ENCODE assay signal across 12 mouse cellular contexts in genomic region chr6:71106170-71106945, GRCm38 (mm10). TPM values are rescaled to one million over a fixed set of nuclear protein-coding genes. Genes with fewer than 3 reads are reported as not detected.
DNase-seq lines count a peak whose midpoint lies in the region; ATAC-seq and TF ChIP-seq lines count a peak whose summit lies in the region.
"Had no signal": no experiment of that assay in that cellular context is flagged by ENCODE, and none has a peak within 500 bp of the region (broad histone marks: within the 10 kb centered on the region; RNA-seq: fewer than 3 reads in every experiment).

No protein-coding gene starts in this region.

- DNase-seq in kidney, postnatal 10 days: peak; percentile 56
- DNase-seq in kidney, adult 2 months: no peak
- peak; percentile 64 for DNase-seq in lung, postnatal 10 days
- DNase-seq in cerebellum, adult 9-11 months: no peak
- DNase-seq: spleen, adult 18-20 months; thymus, adult 18-20 months had no signal

- no peaks in the 10 kb centered on the region for H3K27me3 ChIP-seq in kidney, adult 2 months (replicated peaks; ENCODE audit: control insufficient read depth, insufficient read depth, low read length)
- no peaks in the 10 kb centered on the region for H3K27me3 ChIP-seq in embryonic facial prominence, embryonic 12.5 days
- no peaks in the 10 kb centered on the region for H3K27me3 ChIP-seq in heart, embryonic 15.5 days
- H3K27me3 ChIP-seq: hindbrain, embryonic 15.5 days had no signal

- no peak overlapping the region for H3K27ac ChIP-seq in kidney, adult 2 months (ENCODE audit: insufficient read depth, low read depth, low read length)
- H3K27ac ChIP-seq in embryonic facial prominence, embryonic 12.5 days: no peak overlapping the region
- H3K27ac ChIP-seq in heart, embryonic 15.5 days: peak overlapping the region; percentile 47
- H3K27ac ChIP-seq: hindbrain, embryonic 15.5 days; liver, embryonic 15.5 days had no signal

- H3K36me3 ChIP-seq in kidney, adult 2 months (ENCODE audit: control insufficient read depth, insufficient read depth, low read length): no peaks in the 10 kb centered on the region
- no peaks in the 10 kb centered on the region for H3K36me3 ChIP-seq in embryonic facial prominence, embryonic 12.5 days
- H3K36me3 ChIP-seq in heart, embryonic 15.5 days: no peaks in the 10 kb centered on the region
- H3K36me3 ChIP-seq: hindbrain, embryonic 15.5 days; liver, embryonic 15.5 days had no signal

- ATAC-seq in embryonic facial prominence, embryonic 12.5 days (ENCODE audit: insufficient number of reproducible peaks, insufficient read depth, low FRiP score, low TSS enrichment): 0 out of 2 replicates have a peak, but pooled peaks have one; percentile 15
- no peak; the same call in 1 of the 2 replicates for ATAC-seq in heart, embryonic 15.5 days (replicated peaks; ENCODE audit: insufficient number of reproducible peaks, insufficient read depth, low FRiP score, low read depth)
- no peak for ATAC-seq in cerebellum, adult (ENCODE audit: insufficient number of reproducible peaks, low FRiP score, low TSS enrichment)

- H3K9me3 ChIP-seq in embryonic facial prominence, embryonic 12.5 days: no peaks in the 10 kb centered on the region
- H3K9me3 ChIP-seq in heart, embryonic 15.5 days (replicated peaks): no peaks in the 10 kb centered on the region
- H3K9me3 ChIP-seq: hindbrain, embryonic 15.5 days; liver, embryonic 15.5 days had no signal

- WGBS in kidney, adult 2 months: 62% methylated on average over 19 of the region's 19 CpGs
- WGBS in embryonic facial prominence, embryonic 12.5 days: 75% methylated on average over 19 of the region's 19 CpGs
- 54% methylated on average over 19 of the region's 19 CpGs for WGBS in heart, embryonic 15.5 days

- no peak for TF ChIP-seq CTCF in kidney, adult 2 months (conservative IDR thresholded peaks at IDR 0.05; ENCODE audit: insufficient read depth, insufficient read length, low read depth, low read length)

- no peak overlapping the region for H3K9ac ChIP-seq in embryonic facial prominence, embryonic 12.5 days
- H3K9ac ChIP-seq in heart, embryonic 15.5 days: no peak overlapping the region
- H3K9ac ChIP-seq: hindbrain, embryonic 15.5 days; liver, embryonic 15.5 days had no signal

- H3K4me1 ChIP-seq in kidney, adult 2 months (ENCODE audit: control insufficient read depth, insufficient read depth, low read length): no peaks in the 10 kb centered on the region
- H3K4me1 ChIP-seq in embryonic facial prominence, embryonic 12.5 days: no peaks in the 10 kb centered on the region
- no peaks in the 10 kb centered on the region for H3K4me1 ChIP-seq in heart, embryonic 15.5 days (replicated peaks)
- H3K4me1 ChIP-seq: hindbrain, embryonic 15.5 days; liver, embryonic 15.5 days had no signal

- no peak for TF ChIP-seq POLR2A in kidney, adult 2 months (IDR thresholded peaks at IDR 0.05; ENCODE audit: low read depth, low read length)

- H3K4me2 ChIP-seq in embryonic facial prominence, embryonic 12.5 days (replicated peaks): no peak overlapping the region
- H3K4me2 ChIP-seq in heart, embryonic 15.5 days: peak overlapping the region; percentile 9; the same call in 1 of the 2 replicates
- H3K4me2 ChIP-seq: hindbrain, embryonic 15.5 days; liver, embryonic 15.5 days had no signal

- H3K4me3 ChIP-seq in kidney, adult 2 months (ENCODE audit: insufficient read depth, low read depth, low read length): no peak overlapping the region
- no peak overlapping the region for H3K4me3 ChIP-seq in embryonic facial prominence, embryonic 12.5 days
- 0 out of 2 replicates have a peak overlapping the region, but pooled peaks have one; percentile 5 for H3K4me3 ChIP-seq in heart, embryonic 15.5 days
- H3K4me3 ChIP-seq: erythroblast, embryonic 14.5 days; hindbrain, embryonic 15.5 days; liver, embryonic 15.5 days had no signal

RNA-seq across cellular contexts. Expression of gene Thnsl2, which starts 37.9 kb away (rescaled TPM):
- 251 and 265 TPM in 2 replicates for polyA plus RNA-seq in kidney, adult 2 months (2012; rRNA removed)
- 4.9 and 5.3 TPM in 2 replicates for polyA plus RNA-seq in embryonic facial prominence, embryonic 12.5 days (2016; fragmentation: Nextera tagmentation; extraction: Ambion mirVana)
- 4.2 and 6.9 TPM in 2 replicates for polyA plus RNA-seq in heart, embryonic 15.5 days (2015; fragmentation: Nextera tagmentation; extraction: Ambion mirVana)
- polyA plus RNA-seq: erythroblast, embryonic 14.5 days had no signal

Comparison
In these comparisons a context has a peak if more than half of its experiments do, and no peak if none do; other contexts are left out.
1. DNase-seq: peak in kidney, postnatal 10 days (single experiment) and lung, postnatal 10 days (single experiment); none in kidney, adult 2 months (single experiment) and cerebellum, adult 9-11 months (single experiment).
2. RNA of gene Thnsl2, which starts 37.9 kb away (polyA plus RNA-seq): 251 to 265 TPM in kidney, adult 2 months; 4.9 to 5.3 TPM in embryonic facial prominence, embryonic 12.5 days and 4.2 to 6.9 TPM in heart, embryonic 15.5 days; every median in the first group is over 10 times any median in the second.